Mouse (Mus musculus) limb, embryonic 12.5 days (tissue): ENCODE data around the gene Dvl2. TPM values are rescaled to one million over a fixed set of nuclear protein-coding genes. Genes with fewer than 3 reads are reported as not detected.

Experiments
- ATAC-seq: fragments of 200-750 bp; cut with Nextera tagmentation; 2 replicates; pipeline ENCODE4 v1.8.0; 2017; ENCODE audit warnings: low read depth, moderate TSS enrichment; ENCODE audit not compliant: insufficient number of reproducible peaks, insufficient read depth, low FRiP score, low TSS enrichment
- H3K27ac ChIP-seq: fragments of 300-500 bp; sonication (generic); 2 replicates; pipeline ENCODE4 v1.5.1; 2016; ENCODE audit warnings: mild to moderate bottlenecking, moderate library complexity
- H3K27me3 ChIP-seq: fragments of 300-500 bp; sonication (generic); 2 replicates; pipeline ENCODE4 v1.6.1; 2016; ENCODE audit warnings: mild to moderate bottlenecking, moderate library complexity
- H3K36me3 ChIP-seq: fragments of 300-500 bp; sonication (generic); 2 replicates; pipeline ENCODE4 v1.6.1; 2016; ENCODE audit warnings: mild to moderate bottlenecking, moderate library complexity
- H3K4me1 ChIP-seq: fragments of 300-500 bp; sonication (generic); replicated peaks from 2 replicates; pipeline ENCODE4 v1.6.1; 2016
- H3K4me2 ChIP-seq: fragments of 300-500 bp; sonication (generic); 2 replicates; pipeline ENCODE4 v1.6.1; 2016; ENCODE audit warnings: mild to moderate bottlenecking, moderate library complexity
- H3K4me3 ChIP-seq: fragments of 300-500 bp; sonication (generic); replicated peaks from 2 replicates; pipeline ENCODE4 v1.5.1; 2016; ENCODE audit warnings: mild to moderate bottlenecking
- H3K9ac ChIP-seq: fragments of 300-500 bp; sonication (generic); replicated peaks from 2 replicates; pipeline ENCODE4 v1.6.1; 2016; ENCODE audit warnings: mild to moderate bottlenecking, moderate library complexity
- H3K9me3 ChIP-seq: fragments of 300-500 bp; sonication (generic); 2 replicates; pipeline ENCODE4 v1.6.1; 2016; ENCODE audit warnings: mild to moderate bottlenecking, moderate library complexity
- WGBS: fragments of 180-500 bp; shearing (Covaris S2); methylation state at CpG from one replicate; pipeline ENCODE4 v1.1.7; 2016; 5-methylcytosine and 5-hydroxymethylcytosine counted together
- polyA plus RNA-seq: library from polyadenylated mRNA; unstranded; fragments of >200 nt; fragmentation: Nextera tagmentation; extraction: Ambion mirVana; gene quantifications from 2 replicates; pipeline ENCODE4 v1.2.1, GENCODE M21; 2016

Gene Dvl2
- polyA plus RNA-seq, 1 experiment from 2014 or later, result 69.5 TPM

DNA sequence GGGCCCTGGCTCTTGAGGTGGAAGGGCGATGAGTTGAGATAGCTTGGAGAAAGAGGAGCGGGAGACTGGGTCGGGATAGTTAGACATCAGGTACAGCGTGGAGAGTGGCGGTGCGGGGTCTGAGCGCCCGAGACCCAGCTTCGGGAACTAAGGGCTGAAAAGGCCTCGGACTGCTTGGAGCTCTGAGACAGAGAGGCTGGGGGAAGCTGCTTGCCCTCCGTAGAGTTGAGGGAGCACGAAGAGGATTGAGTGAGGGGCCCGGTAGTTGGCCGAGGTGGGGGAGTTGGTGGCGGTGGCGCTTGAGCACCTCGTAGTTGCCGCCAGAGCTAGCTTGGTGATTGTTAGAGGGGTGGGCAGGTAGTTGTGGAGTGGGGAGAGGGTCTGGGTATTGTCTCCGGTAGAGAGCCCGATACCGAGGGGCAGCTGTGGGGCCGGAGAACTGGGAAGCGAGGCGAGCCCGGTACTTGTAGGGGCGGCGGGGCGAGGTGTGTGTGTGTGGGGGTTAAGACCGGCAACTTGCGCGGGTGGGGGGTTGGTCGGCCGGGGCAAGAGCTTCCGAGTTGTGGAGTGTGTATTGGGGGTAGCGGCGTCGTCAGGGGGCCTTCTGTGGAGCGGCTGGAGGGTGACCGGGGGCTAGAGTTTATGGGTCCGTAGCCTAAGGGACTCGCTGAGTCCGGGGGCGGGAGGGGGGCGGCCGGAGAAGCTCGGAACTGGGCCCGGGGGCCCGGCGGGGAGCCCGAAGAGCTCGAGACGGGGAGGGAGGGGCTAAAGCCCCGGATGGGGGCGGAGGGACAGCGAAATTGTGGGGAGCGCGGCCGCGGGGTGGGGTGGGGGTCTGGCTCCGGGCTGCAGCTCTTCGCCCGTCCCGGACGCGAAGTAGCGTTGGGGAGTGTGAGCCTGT is 4.0 kb upstream of the Dvl2 start:
- H3K27me3 ChIP-seq, result no peaks in the 10 kb centered on the region
- H3K4me1 ChIP-seq, result peaks cover 35% of the 10 kb centered on the region
- no peaks in the 10 kb centered on the region for H3K9me3 ChIP-seq
- peak overlapping the region; percentile 96 for H3K9ac ChIP-seq
- peak overlapping the region; percentile 99 for H3K27ac ChIP-seq
- H3K4me2 ChIP-seq, result peak overlapping the region; percentile 58
- WGBS, result 1% methylated on average over 66 of the region's 66 CpGs
- peaks cover 49% of the 10 kb centered on the region for H3K36me3 ChIP-seq
- no peak for ATAC-seq
- H3K4me3 ChIP-seq, result peak overlapping the region; percentile 92

- no peaks in the 10 kb centered on the region for H3K27me3 ChIP-seq
- peak overlapping the region; percentile 92 for H3K4me3 ChIP-seq
- H3K4me1 ChIP-seq, result peaks cover 42% of the 10 kb centered on the region
- under 1% methylated on average over 39 of the region's 44 CpGs for WGBS
- peak overlapping the region; percentile 58 for H3K4me2 ChIP-seq
- no peaks in the 10 kb centered on the region for H3K9me3 ChIP-seq
- H3K9ac ChIP-seq, result peak overlapping the region; percentile 96
- peak; percentile 34 for ATAC-seq
- H3K27ac ChIP-seq, result peak overlapping the region; percentile 99
- peaks cover 49% of the 10 kb centered on the region for H3K36me3 ChIP-seq
Measured at GRCm38 (mm10) chr11:69997070-69997509, 3.3 kb upstream of the Dvl2 start.

- no peak for ATAC-seq
- Histone ChIP-seq H3K4me1 (peaks cover 49% of the 10 kb centered on the region), H3K9ac (no peak overlapping the region), H3K4me2 (no peak overlapping the region), H3K27me3 (no peaks in the 10 kb centered on the region), H3K36me3 (peaks cover 37% of the 10 kb centered on the region), H3K9me3 (no peaks in the 10 kb centered on the region), H3K27ac (0 out of 2 replicates have a peak overlapping the region, but pooled peaks have one; percentile 99), H3K4me3 (peak overlapping the region; percentile 92; the same call in 1 of the 2 replicates)
- WGBS, result 89% methylated on average over 27 of the region's 27 CpGs
Measured at GRCm38 (mm10) chr11:69998567-69999491, 1.6 kb upstream of the Dvl2 start.

DNA sequence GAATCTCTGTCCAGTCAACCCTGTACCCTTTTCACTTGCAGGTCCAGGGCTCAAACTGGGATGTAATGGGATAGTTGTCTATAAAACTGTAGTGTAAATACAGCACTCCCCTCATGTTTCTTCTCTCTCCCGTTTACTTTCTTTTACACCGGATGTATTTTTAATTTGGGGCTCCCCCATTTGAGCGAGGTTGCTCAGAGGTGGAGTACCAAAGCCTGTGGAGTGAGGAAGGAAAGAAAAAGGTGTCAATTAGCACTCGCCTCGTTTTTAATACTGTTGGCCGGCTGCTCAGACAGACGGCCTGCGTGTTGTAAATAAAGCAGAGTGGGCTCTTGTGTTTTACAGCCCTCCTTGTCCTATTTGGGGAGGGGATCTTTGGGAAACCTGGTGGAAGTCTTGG is 729 bp upstream of the Dvl2 start:
- H3K4me1 ChIP-seq, result peaks cover 49% of the 10 kb centered on the region
- WGBS, result 70% methylated on average over 8 of the region's 8 CpGs
- no peak for ATAC-seq
- peak overlapping the region; percentile 93; the same call in 1 of the 2 replicates for H3K4me2 ChIP-seq
- peak overlapping the region; percentile 97; the same call in 1 of the 2 replicates for H3K27ac ChIP-seq
- peak overlapping the region; percentile 77 for H3K4me3 ChIP-seq
- H3K36me3 ChIP-seq, result peaks cover 34% of the 10 kb centered on the region
- H3K9ac ChIP-seq, result no peak overlapping the region
- no peaks in the 10 kb centered on the region for H3K27me3 ChIP-seq
- H3K9me3 ChIP-seq, result no peaks in the 10 kb centered on the region

GRCm38 (mm10) chr11:70001159-70001558 is 764 bp downstream of the Dvl2 start:
- Histone ChIP-seq H3K4me2 (peak overlapping the region; percentile 93), H3K36me3 (peaks cover 47% of the 10 kb centered on the region), H3K27ac (peak overlapping the region; percentile 97), H3K27me3 (no peaks in the 10 kb centered on the region), H3K4me1 (peaks cover 49% of the 10 kb centered on the region), H3K4me3 (peak overlapping the region; percentile 77), H3K9ac (peak overlapping the region; percentile 84), H3K9me3 (no peaks in the 10 kb centered on the region)
- WGBS, result 13% methylated on average over 8 of the region's 8 CpGs
- ATAC-seq, result no peak

GRCm38 (mm10) chr11:70001865-70002264 is 1.5 kb downstream of the Dvl2 start:
- peaks cover 54% of the 10 kb centered on the region for H3K36me3 ChIP-seq
- peaks cover 49% of the 10 kb centered on the region for H3K4me1 ChIP-seq
- no peaks in the 10 kb centered on the region for H3K27me3 ChIP-seq
- H3K9me3 ChIP-seq, result no peaks in the 10 kb centered on the region
- ATAC-seq, result no peak
- H3K27ac ChIP-seq, result no peak overlapping the region
- no peak overlapping the region for H3K9ac ChIP-seq
- peak overlapping the region; percentile 77 for H3K4me3 ChIP-seq
- peak overlapping the region; percentile 93 for H3K4me2 ChIP-seq

- no peak overlapping the region for H3K27ac ChIP-seq
- no peaks in the 10 kb centered on the region for H3K27me3 ChIP-seq
- no peaks in the 10 kb centered on the region for H3K9me3 ChIP-seq
- peak overlapping the region; percentile 93 for H3K4me2 ChIP-seq
- peaks cover 48% of the 10 kb centered on the region for H3K4me1 ChIP-seq
- peak overlapping the region; percentile 77 for H3K4me3 ChIP-seq
- no peak for ATAC-seq
- WGBS, result 91% methylated on average over 2 of the region's 2 CpGs
- H3K9ac ChIP-seq, result peak overlapping the region; percentile 34; the same call in 1 of the 2 replicates
- H3K36me3 ChIP-seq, result peaks cover 59% of the 10 kb centered on the region
Measured at GRCm38 (mm10) chr11:70002471-70002870, 2.1 kb downstream of the Dvl2 start.

DNA sequence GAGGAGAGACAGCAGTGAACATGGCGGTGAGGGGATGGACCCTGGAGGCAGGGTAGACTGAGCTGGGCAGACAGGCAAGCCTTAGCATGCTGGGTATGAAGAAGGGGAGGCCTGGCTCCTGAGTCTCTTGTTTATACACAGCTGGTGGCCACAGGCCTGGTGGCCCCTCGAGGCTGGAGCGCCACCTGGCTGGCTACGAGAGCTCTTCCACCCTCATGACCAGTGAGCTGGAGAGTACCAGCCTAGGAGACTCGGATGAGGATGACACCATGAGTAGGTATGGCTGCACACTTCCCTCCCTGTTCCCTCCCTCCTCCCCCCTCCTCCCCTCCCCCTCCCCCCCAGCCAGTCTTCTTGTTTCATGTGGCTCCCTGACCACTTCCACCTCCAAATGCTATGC is 5.1 kb downstream of the Dvl2 start:
- no peaks in the 10 kb centered on the region for H3K27me3 ChIP-seq
- ATAC-seq, result no peak
- no peak overlapping the region for H3K4me3 ChIP-seq
- peaks cover 63% of the 10 kb centered on the region for H3K36me3 ChIP-seq
- peaks cover 26% of the 10 kb centered on the region for H3K4me1 ChIP-seq
- no peak overlapping the region for H3K9ac ChIP-seq
- WGBS, result 65% methylated on average over 5 of the region's 5 CpGs
- H3K27ac ChIP-seq, result no peak overlapping the region
- H3K9me3 ChIP-seq, result no peaks in the 10 kb centered on the region
- H3K4me2 ChIP-seq, result no peak overlapping the region

GRCm38 (mm10) chr11:70010033-70010432 is 9.6 kb downstream of the Dvl2 start:
- Histone ChIP-seq H3K27me3 (no peaks in the 10 kb centered on the region), H3K4me1 (peaks cover 16% of the 10 kb centered on the region), H3K9me3 (no peaks in the 10 kb centered on the region), H3K4me2 (no peak overlapping the region), H3K4me3 (no peak overlapping the region), H3K9ac (no peak overlapping the region), H3K27ac (no peak overlapping the region), H3K36me3 (peaks cover 92% of the 10 kb centered on the region)
- ATAC-seq, result no peak
- 91% methylated on average over 6 of the region's 6 CpGs for WGBS

GRCm38 (mm10) chr11:70010548-70010947 is 10.2 kb downstream of the Dvl2 start:
- H3K4me3 ChIP-seq, result no peak overlapping the region
- no peaks in the 10 kb centered on the region for H3K9me3 ChIP-seq
- ATAC-seq, result no peak

GRCm38 (mm10) chr11:70010961-70011360 is 10.6 kb downstream of the Dvl2 start:
- ATAC-seq, result no peak
- Histone ChIP-seq H3K9ac (no peak overlapping the region), H3K4me1 (peaks cover 16% of the 10 kb centered on the region), H3K9me3 (no peaks in the 10 kb centered on the region), H3K27ac (no peak overlapping the region), H3K4me2 (no peak overlapping the region), H3K4me3 (no peak overlapping the region), H3K27me3 (no peaks in the 10 kb centered on the region), H3K36me3 (peaks cover 83% of the 10 kb centered on the region)
- WGBS, result 94% methylated on average over 10 of the region's 10 CpGs

More at GRCm38 (mm10) chr11:70010548-70010947, 10.2 kb downstream of the Dvl2 start:
- Histone ChIP-seq H3K27me3 (no peaks in the 10 kb centered on the region), H3K4me1 (peaks cover 16% of the 10 kb centered on the region), H3K4me2 (no peak overlapping the region), H3K27ac (no peak overlapping the region), H3K9ac (no peak overlapping the region), H3K36me3 (peaks cover 87% of the 10 kb centered on the region)
- 87% methylated on average over 12 of the region's 12 CpGs for WGBS
